Mouse (Mus musculus): ENCODE results near the gene Lypd9. TPM values are rescaled to one million over a fixed set of nuclear protein-coding genes. Genes with fewer than 3 reads are reported as not detected.
A peak's percentile ranks its signal among the peaks of the same experiment; 100 is the strongest.
"Not testable (repeated sequence)": the region's sequence is repeated elsewhere in the genome, so short reads cannot be mapped to it uniquely, and the experiment has no call there.

Lypd9 gene
- polyA plus RNA-seq (2016; fragmentation: Nextera tagmentation; extraction: Ambion mirVana), result not detected in 2 replicates

DNA sequence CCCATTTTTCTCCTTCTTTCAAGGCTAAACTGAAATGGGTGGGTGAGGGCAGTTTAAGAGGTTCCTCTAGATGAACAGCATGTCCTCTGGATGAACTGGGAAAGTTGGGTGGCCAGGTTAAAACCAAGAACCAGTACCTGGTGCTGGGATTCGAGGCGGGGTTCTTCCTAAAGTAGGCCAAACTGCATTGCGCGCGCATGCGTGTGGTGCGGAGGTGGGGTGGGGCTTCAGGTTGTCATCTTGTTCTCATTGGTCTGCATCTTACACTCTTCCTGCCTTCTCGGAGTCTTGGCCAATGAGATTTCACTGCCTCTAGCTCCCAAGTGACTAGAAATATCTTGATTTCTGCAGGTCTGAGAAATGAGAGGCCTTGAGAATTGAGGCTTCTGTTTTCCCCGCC lies at the start of gene Lypd9:
TSS of gene Lypd9 (minus strand) at position 165 of the 400 bp plus-strand sequence.
- WGBS, result 97% methylated on average over 9 of the region's 9 CpGs
- Histone ChIP-seq H3K27ac (replicated peaks) (no peak within 1 kb of the TSS), H3K4me3 (no peak within 1 kb of the TSS)

GRCm38 (mm10) chr11:58502472-58502871 lies 49.7 kb upstream of the Lypd9 start, which contains the start of gene Olfr331:
Olfr331 (minus strand) TSS chr11:58502572.
- H3K27me3 ChIP-seq; H3K36me3 ChIP-seq; H3K4me2 ChIP-seq (replicated peaks); H3K27ac ChIP-seq (replicated peaks); H3K4me3 ChIP-seq; H3K4me1 ChIP-seq; H3K9ac ChIP-seq (replicated peaks); ATAC-seq (ENCODE audit: low FRiP score, low read depth); H3K9me3 ChIP-seq: not testable (repeated sequence)

More for the DNA sequence above, at the start of gene Lypd9:
- Histone ChIP-seq H3K9me3 (no peaks in the 10 kb centered on the region), H3K36me3 (no peaks in the 10 kb centered on the region), H3K9ac (replicated peaks) (no peak within 1 kb of the TSS), H3K4me1 (no peaks in the 10 kb centered on the region), H3K4me2 (replicated peaks) (no peak within 1 kb of the TSS), H3K27me3 (no peaks in the 10 kb centered on the region)
- ATAC-seq (ENCODE audit: low FRiP score, low read depth), result no peak

DNA sequence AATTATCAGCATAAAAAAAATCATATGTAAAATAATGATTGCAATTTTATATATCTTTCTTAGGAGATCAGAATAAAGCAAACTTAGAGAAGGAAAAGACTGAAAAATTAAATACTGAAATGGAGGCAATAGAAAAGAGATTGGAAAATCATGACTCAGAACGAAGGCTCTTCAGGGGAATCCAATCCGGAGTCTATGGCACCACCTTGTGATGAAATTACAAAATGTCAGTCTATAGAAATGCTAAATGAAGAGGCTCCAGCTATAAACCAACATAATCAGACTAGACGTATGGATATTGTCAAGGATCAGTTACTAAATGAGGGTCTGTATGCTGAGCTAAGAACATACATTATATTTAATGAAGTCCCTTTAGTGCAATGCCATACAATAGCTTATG lies 46.6 kb upstream of the Lypd9 start:
- Histone ChIP-seq H3K36me3 (no peaks in the 10 kb centered on the region), H3K27me3 (no peaks in the 10 kb centered on the region), H3K4me2 (replicated peaks) (no peak overlapping the region), H3K27ac (replicated peaks) (no peak overlapping the region), H3K4me1 (no peaks in the 10 kb centered on the region), H3K9me3 (no peaks in the 10 kb centered on the region), H3K4me3 (no peak overlapping the region), H3K9ac (replicated peaks) (no peak overlapping the region)
- ATAC-seq (ENCODE audit: low FRiP score, low read depth), result no peak
- 66% methylated on average over 3 of the region's 3 CpGs for WGBS

GRCm38 (mm10) chr11:58498761-58499160 lies 46.0 kb upstream of the Lypd9 start:
- H3K27ac ChIP-seq (replicated peaks), result no peak overlapping the region
- no peak for ATAC-seq (ENCODE audit: low FRiP score, low read depth)
- no peaks in the 10 kb centered on the region for H3K27me3 ChIP-seq
- H3K9ac ChIP-seq (replicated peaks), result no peak overlapping the region
- H3K9me3 ChIP-seq, result no peaks in the 10 kb centered on the region
- H3K4me3 ChIP-seq, result no peak overlapping the region
- WGBS, result 88% methylated on average over 9 of the region's 9 CpGs
- no peaks in the 10 kb centered on the region for H3K4me1 ChIP-seq
- no peaks in the 10 kb centered on the region for H3K36me3 ChIP-seq
- H3K4me2 ChIP-seq (replicated peaks), result no peak overlapping the region

GRCm38 (mm10) chr11:58492455-58492854 lies 39.7 kb upstream of the Lypd9 start, which contains the start of gene Olfr332:
Olfr332 (minus strand) TSS chr11:58492555.
- Histone ChIP-seq H3K36me3 (no peaks in the 10 kb centered on the region), H3K4me1 (no peaks in the 10 kb centered on the region)
- 88% methylated on average over 2 of the region's 2 CpGs for WGBS

GRCm38 (mm10) chr11:58462170-58462569 lies 9.4 kb upstream of the Lypd9 start, which contains the start of gene Olfr30:
Olfr30 (minus strand) TSS chr11:58462270.
- Histone ChIP-seq H3K27me3 (no peaks in the 10 kb centered on the region), H3K4me3 (no peak within 1 kb of the TSS), H3K36me3 (no peaks in the 10 kb centered on the region), H3K9me3 (no peaks in the 10 kb centered on the region), H3K4me2 (replicated peaks) (no peak within 1 kb of the TSS), H3K27ac (replicated peaks) (no peak within 1 kb of the TSS), H3K9ac (replicated peaks) (no peak within 1 kb of the TSS), H3K4me1 (no peaks in the 10 kb centered on the region)
- no peak for ATAC-seq (ENCODE audit: low FRiP score, low read depth)

More at GRCm38 (mm10) chr11:58492455-58492854, 39.7 kb upstream of the Lypd9 start, which contains the start of gene Olfr332:
- Histone ChIP-seq H3K9ac (replicated peaks) (no peak within 1 kb of the TSS), H3K27me3 (no peaks in the 10 kb centered on the region), H3K9me3 (no peaks in the 10 kb centered on the region), H3K4me2 (replicated peaks) (no peak within 1 kb of the TSS), H3K27ac (replicated peaks) (no peak within 1 kb of the TSS), H3K4me3 (no peak within 1 kb of the TSS)
- ATAC-seq (ENCODE audit: low FRiP score, low read depth), result no peak

DNA sequence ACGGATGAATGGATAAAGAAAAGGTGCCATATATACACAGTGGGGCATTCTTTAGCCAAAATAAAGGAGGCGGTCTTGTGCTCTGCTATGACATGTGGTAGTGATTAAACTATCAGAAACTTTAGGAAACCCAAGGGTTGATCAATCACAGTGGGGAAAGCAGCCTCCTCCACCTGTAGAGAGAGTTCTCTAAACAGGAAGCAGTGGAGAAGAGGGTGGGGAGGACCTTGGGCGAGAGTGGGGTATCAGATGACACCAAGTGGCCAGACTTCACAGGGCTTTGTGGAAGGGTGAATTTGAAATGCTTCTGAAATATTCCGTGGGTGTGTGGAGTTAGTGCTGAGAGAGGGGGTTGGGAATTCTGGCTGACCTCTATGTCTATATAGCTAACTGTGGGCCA lies 869 bp upstream of the Lypd9 start:
- WGBS, result 81% methylated on average over 4 of the region's 4 CpGs
- no peaks in the 10 kb centered on the region for H3K9me3 ChIP-seq
- no peak for ATAC-seq (ENCODE audit: low FRiP score, low read depth)

GRCm38 (mm10) chr11:58437866-58438265 lies 14.9 kb downstream of the Lypd9 start:
- no peak overlapping the region for H3K27ac ChIP-seq (replicated peaks)
- no peak overlapping the region for H3K4me2 ChIP-seq (replicated peaks)
- 71% methylated on average over 5 of the region's 5 CpGs for WGBS
- H3K27me3 ChIP-seq, result no peaks in the 10 kb centered on the region
- no peak overlapping the region for H3K4me3 ChIP-seq
- H3K36me3 ChIP-seq, result no peaks in the 10 kb centered on the region
- no peak for ATAC-seq (ENCODE audit: low FRiP score, low read depth)
- H3K9ac ChIP-seq (replicated peaks), result no peak overlapping the region
- H3K4me1 ChIP-seq, result no peaks in the 10 kb centered on the region
- H3K9me3 ChIP-seq, result no peaks in the 10 kb centered on the region

More for the DNA sequence above, 869 bp upstream of the Lypd9 start:
- no peaks in the 10 kb centered on the region for H3K36me3 ChIP-seq
- no peak overlapping the region for H3K27ac ChIP-seq (replicated peaks)
- H3K9ac ChIP-seq (replicated peaks), result no peak overlapping the region
- H3K4me2 ChIP-seq (replicated peaks), result no peak overlapping the region
- H3K4me1 ChIP-seq, result no peaks in the 10 kb centered on the region
- no peak overlapping the region for H3K4me3 ChIP-seq
- H3K27me3 ChIP-seq, result no peaks in the 10 kb centered on the region

DNA sequence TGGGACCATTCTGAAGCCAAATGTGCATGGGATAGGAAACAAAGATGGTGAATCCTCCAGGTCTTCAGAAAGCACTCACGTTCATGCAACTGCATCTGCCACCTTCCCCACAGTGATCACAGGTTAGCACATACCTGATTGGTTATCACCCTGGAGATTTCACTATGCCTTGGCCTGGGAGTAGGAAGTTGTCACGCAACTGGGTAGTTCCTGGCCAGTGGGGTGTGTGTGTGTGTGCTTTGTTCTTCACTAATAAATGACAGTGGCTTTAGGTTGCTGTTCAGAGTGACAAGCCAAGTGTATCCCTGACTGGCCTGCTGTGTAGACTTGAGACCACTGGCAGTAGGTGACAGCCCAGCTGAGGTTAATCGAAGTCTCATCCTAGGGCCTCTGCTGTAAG lies 20.5 kb downstream of the Lypd9 start, which contains the start of gene Gm12253:
TSS of gene Gm12253 (plus strand) at position 301 of the 400 bp plus-strand sequence.
- 98% methylated on average over 3 of the region's 3 CpGs for WGBS
- H3K36me3 ChIP-seq, result no peaks in the 10 kb centered on the region

DNA sequence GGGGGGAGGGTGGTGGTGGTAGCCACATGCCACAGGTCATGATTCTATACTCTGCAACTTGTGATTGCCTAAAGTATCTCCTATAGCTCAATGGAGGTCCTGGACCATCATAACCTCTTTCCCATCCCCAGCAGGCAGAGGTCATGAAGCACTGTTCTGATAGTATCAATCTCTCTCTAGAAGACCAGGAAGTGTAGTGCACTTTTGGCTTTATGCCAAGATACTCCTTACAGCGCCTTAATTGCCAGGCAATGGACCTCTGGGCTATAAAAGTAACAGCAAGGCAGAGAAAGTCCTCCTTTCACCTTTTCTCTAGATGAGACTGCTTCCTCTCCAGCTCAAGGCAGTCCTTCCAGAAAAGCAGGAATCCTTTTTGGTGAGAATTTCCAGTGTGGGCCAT lies 31.9 kb downstream of the Lypd9 start, which contains the start of gene 1810065E05Rik:
TSS of gene 1810065E05Rik (plus strand) at position 297 of the 400 bp plus-strand sequence.
- Histone ChIP-seq H3K27me3 (no peaks in the 10 kb centered on the region), H3K4me2 (replicated peaks) (no peak within 1 kb of the TSS), H3K27ac (replicated peaks) (no peak within 1 kb of the TSS), H3K9me3 (no peaks in the 10 kb centered on the region), H3K9ac (replicated peaks) (no peak within 1 kb of the TSS), H3K4me3 (no peak within 1 kb of the TSS), H3K36me3 (no peaks in the 10 kb centered on the region), H3K4me1 (no peaks in the 10 kb centered on the region)
- 89% methylated on average over 1 of the region's 1 CpGs for WGBS
- ATAC-seq (ENCODE audit: low FRiP score, low read depth), result no peak

More for the DNA sequence above, 20.5 kb downstream of the Lypd9 start, which contains the start of gene Gm12253:
- Histone ChIP-seq H3K27ac (replicated peaks) (no peak within 1 kb of the TSS), H3K9me3 (no peaks in the 10 kb centered on the region), H3K4me3 (no peak within 1 kb of the TSS), H3K27me3 (no peaks in the 10 kb centered on the region), H3K9ac (replicated peaks) (no peak within 1 kb of the TSS), H3K4me2 (replicated peaks) (no peak within 1 kb of the TSS), H3K4me1 (no peaks in the 10 kb centered on the region)
- no peak for ATAC-seq (ENCODE audit: low FRiP score, low read depth)

GRCm38 (mm10) chr11:58418336-58418735 lies 34.4 kb downstream of the Lypd9 start:
- 77% methylated on average over 3 of the region's 3 CpGs for WGBS
- H3K4me2 ChIP-seq (replicated peaks), result no peak overlapping the region
- ATAC-seq (ENCODE audit: low FRiP score, low read depth), result no peak
- no peak overlapping the region for H3K9ac ChIP-seq (replicated peaks)
- no peak overlapping the region for H3K4me3 ChIP-seq
- H3K9me3 ChIP-seq, result no peaks in the 10 kb centered on the region
- no peaks in the 10 kb centered on the region for H3K36me3 ChIP-seq
- H3K4me1 ChIP-seq, result no peaks in the 10 kb centered on the region
- no peaks in the 10 kb centered on the region for H3K27me3 ChIP-seq
- no peak overlapping the region for H3K27ac ChIP-seq (replicated peaks)

GRCm38 (mm10) chr11:58408066-58408465 lies 44.7 kb downstream of the Lypd9 start:
- Histone ChIP-seq H3K27ac (replicated peaks) (no peak overlapping the region), H3K9ac (replicated peaks) (no peak overlapping the region), H3K4me1 (no peaks in the 10 kb centered on the region), H3K4me3 (no peak overlapping the region), H3K27me3 (no peaks in the 10 kb centered on the region), H3K9me3 (no peaks in the 10 kb centered on the region), H3K4me2 (replicated peaks) (no peak overlapping the region), H3K36me3 (no peaks in the 10 kb centered on the region)
- WGBS, result 82% methylated on average over 3 of the region's 3 CpGs
- no peak for ATAC-seq (ENCODE audit: low FRiP score, low read depth)

DNA sequence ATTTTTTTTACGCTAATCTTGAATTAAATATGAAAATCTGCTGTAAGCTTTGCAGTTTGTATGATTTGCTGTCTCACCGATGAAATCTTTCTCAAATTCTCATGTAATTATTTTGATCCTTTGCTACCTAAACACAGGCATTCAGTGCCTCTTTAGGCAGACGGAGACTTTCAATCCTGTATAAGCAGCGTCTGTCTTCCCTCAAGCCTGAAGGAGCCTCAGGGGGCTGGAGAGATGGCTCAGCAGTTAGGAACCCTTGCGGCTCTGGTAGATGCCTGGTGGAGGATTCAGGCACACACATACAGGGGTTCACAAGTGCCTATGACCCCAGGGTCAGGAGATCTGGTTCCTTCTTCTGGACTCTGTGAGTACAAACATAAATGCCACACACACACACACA lies 52.1 kb downstream of the Lypd9 start:
- Histone ChIP-seq H3K27me3 (no peaks in the 10 kb centered on the region), H3K9me3 (no peaks in the 10 kb centered on the region), H3K27ac (replicated peaks) (peak overlapping the region; percentile 68), H3K4me2 (replicated peaks) (no peak overlapping the region), H3K36me3 (no peaks in the 10 kb centered on the region), H3K4me1 (peaks cover 16% of the 10 kb centered on the region), H3K4me3 (no peak overlapping the region), H3K9ac (replicated peaks) (no peak overlapping the region)
- WGBS, result 50% methylated on average over 5 of the region's 5 CpGs
- no peak for ATAC-seq (ENCODE audit: low FRiP score, low read depth)

Measured in midbrain, embryonic 12.5 days (tissue).